Mouse (Mus musculus): ENCODE results near the gene Gm6205. TPM values are rescaled to one million over a fixed set of nuclear protein-coding genes. Genes with fewer than 3 reads are reported as not detected.
"Not testable (repeated sequence)": the region's sequence is repeated elsewhere in the genome, so short reads cannot be mapped to it uniquely, and the experiment has no call there.

Gm6205 gene
- polyA plus RNA-seq (2015; fragmentation: Nextera tagmentation; extraction: Ambion mirVana): not detected in 2 replicates

DNA sequence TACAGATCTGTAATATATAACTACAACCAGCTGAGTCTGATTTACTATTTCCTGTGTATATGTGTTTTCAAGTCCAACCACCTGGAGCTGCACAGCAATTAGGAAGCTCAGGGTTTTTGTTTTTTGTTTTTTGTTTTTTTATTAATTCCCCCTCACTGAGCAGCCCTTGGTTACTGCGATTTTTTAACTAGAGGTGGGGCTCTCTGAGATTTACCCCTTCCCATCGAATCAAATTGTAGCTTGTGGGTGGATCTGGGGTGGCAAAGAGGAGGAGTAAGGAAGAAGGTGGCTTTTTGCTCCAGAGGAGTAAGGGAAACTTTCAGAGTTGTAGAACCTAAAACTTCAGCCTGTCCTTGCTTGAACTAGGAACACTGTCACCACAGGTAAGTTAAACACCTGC lies at the start of gene Gm6205:
Gene Gm6205, plus strand, starts transcription at position 301 of the 400 bp plus-strand sequence.
- H3K4me2 ChIP-seq; H3K4me1 ChIP-seq (replicated peaks); H3K27me3 ChIP-seq; H3K27ac ChIP-seq; H3K36me3 ChIP-seq; H3K9me3 ChIP-seq (replicated peaks); H3K4me3 ChIP-seq; H3K9ac ChIP-seq; ATAC-seq (replicated peaks; ENCODE audit: insufficient number of reproducible peaks, insufficient read depth, low FRiP score, low read depth): not testable (repeated sequence)
- WGBS: no CpG with 5 or more reads among the region's 2 CpGs

DNA sequence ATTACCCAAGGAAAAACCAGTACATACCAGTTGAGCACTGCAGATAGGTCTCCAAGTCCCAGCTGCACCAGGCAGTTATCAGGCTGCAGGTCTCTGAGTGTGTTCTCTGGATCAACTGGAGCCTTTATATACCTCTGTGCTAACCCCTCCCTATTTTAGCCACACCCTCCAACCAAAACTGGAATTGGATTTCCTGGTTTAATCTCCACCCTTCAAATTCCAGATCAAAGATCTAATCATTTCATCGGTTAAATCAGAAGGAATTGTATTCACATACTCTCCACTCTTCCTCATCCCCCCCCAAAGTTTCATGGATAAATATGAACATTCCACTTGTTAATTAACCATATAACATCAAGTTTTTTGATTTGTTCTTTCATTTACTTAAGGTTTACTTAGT lies 31.9 kb upstream of the Gm6205 start, which contains the start of gene Gm3147:
Gene Gm3147, minus strand, starts transcription at position 101 of the 400 bp plus-strand sequence.
- not testable (repeated sequence) for H3K4me3 ChIP-seq; H3K4me2 ChIP-seq; ATAC-seq (replicated peaks; ENCODE audit: insufficient number of reproducible peaks, insufficient read depth, low FRiP score, low read depth); H3K9ac ChIP-seq; H3K36me3 ChIP-seq; H3K4me1 ChIP-seq (replicated peaks); H3K27me3 ChIP-seq; H3K9me3 ChIP-seq (replicated peaks); H3K27ac ChIP-seq
- WGBS: no CpG with 5 or more reads among the region's 1 CpGs

- H3K27me3 ChIP-seq; H3K36me3 ChIP-seq; H3K4me3 ChIP-seq; ATAC-seq (replicated peaks; ENCODE audit: insufficient number of reproducible peaks, insufficient read depth, low FRiP score, low read depth); H3K9me3 ChIP-seq (replicated peaks); H3K4me2 ChIP-seq; H3K4me1 ChIP-seq (replicated peaks); H3K27ac ChIP-seq; H3K9ac ChIP-seq: not testable (repeated sequence)
- no CpG with 5 or more reads among the region's 2 CpGs for WGBS
Observed at GRCm38 (mm10) chr5:94623679-94624078, 24.5 kb upstream of the Gm6205 start, which contains the start of gene Gm6509. Gm6509 (plus strand) TSS chr5:94623979.

Other genes with a start within 250 kb of the Gm6205 start
- gene Gm7682, start 202.6 kb upstream of the Gm6205 start, polyA plus RNA-seq (2015; fragmentation: Nextera tagmentation; extraction: Ambion mirVana): not detected in 2 replicates
- gene Gm3139, start 122.1 kb upstream of the Gm6205 start, polyA plus RNA-seq (2015; fragmentation: Nextera tagmentation; extraction: Ambion mirVana): not detected in 2 replicates
- not detected in 2 replicates for gene Gm3147, start 32.0 kb upstream of the Gm6205 start, polyA plus RNA-seq (2015; fragmentation: Nextera tagmentation; extraction: Ambion mirVana)
- not detected in 2 replicates for gene Gm6509, start 24.4 kb upstream of the Gm6205 start, polyA plus RNA-seq (2015; fragmentation: Nextera tagmentation; extraction: Ambion mirVana)
- gene Gm3183, start 217.1 kb downstream of the Gm6205 start, polyA plus RNA-seq (2015; fragmentation: Nextera tagmentation; extraction: Ambion mirVana): not detected in 2 replicates

Measured in heart, embryonic 15.5 days (tissue).